Mouse (Mus musculus): ENCODE data around the gene Heatr1. TPM values are rescaled to one million over a fixed set of nuclear protein-coding genes. Genes with fewer than 3 reads are reported as not detected.
"Not testable (repeated sequence)": the region's sequence is repeated elsewhere in the genome, so short reads cannot be mapped to it uniquely, and the experiment has no call there.

The Heatr1 gene
- total RNA-seq, 2 experiments from 2014 or later, result 24.1 to 26.0 TPM

DNA sequence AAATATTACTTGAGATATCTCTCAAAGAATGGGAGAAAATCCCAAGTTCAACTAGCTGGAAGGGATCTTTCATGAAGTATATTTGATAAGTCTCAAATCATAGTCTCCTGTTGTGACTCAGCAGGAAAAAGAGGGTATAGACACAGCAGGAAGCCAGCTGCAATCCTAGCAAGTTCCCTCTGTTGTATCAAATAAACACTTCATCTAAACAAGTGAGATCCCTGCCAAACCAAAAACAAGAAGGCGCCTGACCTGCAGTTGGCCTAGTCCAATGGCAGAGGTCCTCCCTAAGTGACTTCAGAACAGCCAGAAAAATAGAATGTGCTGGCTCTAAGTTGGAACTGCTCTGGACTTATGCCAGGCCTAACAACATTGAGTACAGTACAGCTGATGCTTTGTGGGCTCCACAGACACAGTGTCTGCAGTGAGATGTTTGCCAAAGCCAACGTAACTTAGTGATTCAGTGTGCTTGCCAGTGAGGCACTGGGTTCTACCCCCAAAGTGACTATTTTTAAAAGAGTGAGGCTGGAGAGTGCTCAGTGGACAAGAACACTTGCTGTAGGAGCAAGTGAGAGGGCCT lies 47.3 kb downstream of the Heatr1 start:
- DNase-seq (ENCODE audit: low spot score in 2 of 2), result peak; percentile 29 to 70

GRCm38 (mm10) chr13:12453150-12453549 lies 58.3 kb downstream of the Heatr1 start:
- no peak for DNase-seq (ENCODE audit: low spot score in 2 of 2)

DNA sequence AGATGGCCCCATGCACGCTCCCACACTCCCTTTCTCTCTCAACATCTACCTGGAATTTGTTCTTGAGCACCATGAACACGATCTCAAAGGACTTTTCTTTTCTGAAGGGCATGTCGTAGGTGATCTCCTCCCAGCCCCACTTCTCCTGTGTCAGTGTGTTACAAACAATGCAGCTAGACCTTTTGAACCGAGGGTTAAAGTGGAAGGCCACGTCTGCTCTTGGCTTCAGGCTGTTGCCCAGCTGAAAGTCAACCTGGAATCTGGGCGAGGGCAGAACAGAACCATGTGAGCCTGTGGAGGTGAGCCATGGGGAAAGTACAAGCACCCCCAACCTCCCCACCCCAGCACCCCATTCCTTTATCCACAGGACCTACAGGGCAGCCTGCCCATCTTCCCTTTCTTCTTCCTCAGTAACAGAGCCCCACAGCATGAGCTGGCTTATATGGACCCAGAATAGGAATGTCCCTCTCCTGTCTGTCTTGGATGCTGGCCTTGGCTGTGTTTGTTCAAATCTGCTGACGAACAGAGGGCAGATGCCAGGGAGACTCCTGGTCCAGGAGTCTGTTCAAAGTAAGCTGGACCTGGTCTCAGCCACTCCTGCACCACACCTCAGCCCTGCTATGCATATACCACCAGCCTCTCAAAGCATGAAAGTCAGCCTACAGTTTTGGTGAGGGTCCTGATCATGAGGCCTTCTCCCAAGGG lies 60.0 kb downstream of the Heatr1 start:
- DNase-seq (ENCODE audit: low spot score in 2 of 2), result no peak

DNA sequence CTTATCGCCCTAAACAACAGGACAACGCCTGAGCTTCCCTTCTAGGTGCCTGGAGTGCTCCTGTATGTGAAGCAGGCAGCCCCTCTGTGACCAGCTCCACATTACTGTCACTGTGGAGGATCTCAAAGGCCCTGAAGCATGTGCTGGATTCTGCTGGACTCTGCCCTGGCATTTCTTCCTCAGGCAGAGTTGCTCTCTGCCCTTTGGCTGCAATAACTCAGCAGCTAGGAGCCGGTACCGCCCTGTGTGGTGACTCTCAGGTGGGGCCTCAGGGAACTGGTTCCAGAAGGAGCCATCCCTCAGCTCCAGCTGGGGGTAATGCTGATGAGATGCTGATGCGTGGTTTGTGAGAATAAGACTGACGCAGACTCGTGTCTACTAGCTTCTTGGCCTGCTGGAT lies 61.9 kb downstream of the Heatr1 start:
- no peak for DNase-seq (ENCODE audit: low spot score in 2 of 2)

GRCm38 (mm10) chr13:12460443-12460842 lies 65.6 kb downstream of the Heatr1 start:
- peak in 1 of 2 experiments; percentile 62 for DNase-seq (ENCODE audit: low spot score in 2 of 2)

DNA sequence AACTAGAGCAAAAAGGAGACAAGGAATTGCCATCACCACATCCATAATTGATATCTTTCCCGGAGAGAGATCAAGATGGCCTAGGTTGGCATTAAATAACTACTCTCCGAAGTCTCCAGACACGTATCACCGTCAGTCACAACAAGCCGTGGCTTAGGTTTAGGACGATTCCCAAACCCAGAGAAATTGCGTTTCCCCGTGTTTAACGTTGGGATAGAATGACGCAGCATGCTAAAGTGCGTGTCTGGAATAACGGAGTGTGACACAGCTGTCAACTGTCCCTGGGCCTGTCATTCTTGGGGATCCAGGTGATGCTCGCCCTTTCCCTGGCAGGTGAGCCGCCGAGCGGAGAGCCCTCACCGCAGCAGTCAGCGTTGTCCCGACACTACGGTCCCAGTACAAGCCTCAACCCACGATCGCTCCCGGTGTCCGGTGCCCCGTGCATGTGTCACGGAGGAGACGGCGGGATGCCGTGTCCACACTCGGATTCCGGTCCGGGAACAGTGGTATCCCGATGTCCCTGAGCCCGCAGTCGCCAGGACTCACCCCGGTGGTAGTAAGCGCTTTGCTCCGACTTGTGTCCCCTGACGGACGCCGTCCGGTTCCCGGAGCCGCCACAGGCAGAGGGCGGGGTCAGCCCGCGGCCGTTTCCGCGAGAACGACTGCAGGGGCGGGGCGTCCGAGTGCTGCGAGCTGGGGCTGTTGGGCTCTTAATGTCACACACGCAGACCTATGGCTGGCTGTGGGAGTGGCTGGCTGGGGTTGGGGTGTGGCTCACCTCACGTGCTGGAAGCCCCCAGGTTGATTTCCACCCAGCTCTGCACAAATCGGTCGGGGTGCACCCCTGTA lies 66.3 kb downstream of the Heatr1 start:
- DNase-seq (ENCODE audit: low spot score in 2 of 2), result peak; percentile 79 to 87

GRCm38 (mm10) chr13:12461730-12462119 lies 66.9 kb downstream of the Heatr1 start:
- no peak for DNase-seq (ENCODE audit: low spot score in 2 of 2)

DNA sequence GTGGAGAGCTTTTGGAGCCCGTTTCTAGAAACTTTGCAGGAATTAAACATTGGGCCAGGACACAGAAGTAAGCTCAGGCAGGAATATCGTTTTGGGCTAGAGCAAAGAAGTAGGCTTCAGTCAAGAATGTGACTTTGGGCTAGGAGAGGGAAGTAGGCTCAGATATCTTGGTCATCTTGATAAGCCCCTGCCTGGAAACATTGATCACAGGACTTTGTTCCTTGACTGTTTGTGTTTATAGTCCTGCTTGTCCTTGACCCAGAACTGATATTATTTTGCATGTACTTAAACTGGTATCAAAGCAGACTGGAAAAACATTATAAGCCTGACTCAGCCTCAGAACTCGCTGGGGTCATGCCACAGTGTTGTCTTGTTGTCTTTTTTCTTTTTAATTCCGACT lies 67.8 kb downstream of the Heatr1 start:
- no peak for DNase-seq (ENCODE audit: low spot score in 2 of 2)

- DNase-seq (ENCODE audit: low spot score in 2 of 2), result not testable (repeated sequence)
Measured at GRCm38 (mm10) chr13:12464159-12464558, 69.3 kb downstream of the Heatr1 start.

DNA sequence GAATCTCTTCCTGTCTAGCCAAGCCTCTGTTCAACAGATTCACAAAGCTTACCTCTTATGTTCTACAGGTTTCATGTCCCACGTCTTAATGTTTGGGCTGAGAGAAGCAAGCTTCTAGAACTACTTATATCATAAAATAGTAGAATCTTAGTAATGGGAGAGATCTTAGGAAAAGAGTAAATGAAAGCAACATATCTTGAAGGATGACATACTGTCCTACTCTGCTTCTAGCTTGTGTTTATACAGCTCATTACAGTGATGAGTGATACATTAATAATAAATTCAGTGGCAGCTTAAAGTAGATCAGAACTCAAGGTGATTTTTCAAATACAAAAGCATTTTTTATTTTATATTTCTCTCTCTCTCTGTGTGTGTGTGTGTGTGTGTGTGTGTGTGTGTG lies 70.0 kb downstream of the Heatr1 start, which contains the start of gene Lgals8:
Lgals8 (minus strand) TSS at position 101 of the 400 bp plus-strand sequence.
- DNase-seq (ENCODE audit: low spot score in 2 of 2), result no peak

DNA sequence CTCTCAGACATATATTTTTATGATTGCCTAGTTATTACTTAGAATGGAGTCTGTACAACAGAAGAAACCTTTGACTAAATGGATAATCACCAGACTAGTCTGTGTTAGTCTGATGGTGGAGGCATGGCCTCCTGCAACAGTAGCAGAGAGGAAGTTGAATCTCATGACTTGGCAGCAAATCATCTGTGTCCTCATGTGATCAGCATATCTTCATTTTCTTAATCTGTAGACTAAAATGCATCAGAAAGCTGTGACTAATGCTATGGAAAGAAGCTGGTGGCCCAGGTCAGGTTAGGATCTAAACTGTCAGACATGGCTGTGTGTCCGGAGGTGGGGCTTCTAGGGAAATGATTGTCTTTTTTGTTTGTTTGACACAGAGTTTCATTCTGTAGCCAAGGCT lies 73.7 kb downstream of the Heatr1 start:
- DNase-seq (ENCODE audit: low spot score in 2 of 2), result no peak

GRCm38 (mm10) chr13:12473724-12474378 lies 79.0 kb downstream of the Heatr1 start:
- peak; percentile 73 to 78 for DNase-seq (ENCODE audit: low spot score in 2 of 2)

DNA sequence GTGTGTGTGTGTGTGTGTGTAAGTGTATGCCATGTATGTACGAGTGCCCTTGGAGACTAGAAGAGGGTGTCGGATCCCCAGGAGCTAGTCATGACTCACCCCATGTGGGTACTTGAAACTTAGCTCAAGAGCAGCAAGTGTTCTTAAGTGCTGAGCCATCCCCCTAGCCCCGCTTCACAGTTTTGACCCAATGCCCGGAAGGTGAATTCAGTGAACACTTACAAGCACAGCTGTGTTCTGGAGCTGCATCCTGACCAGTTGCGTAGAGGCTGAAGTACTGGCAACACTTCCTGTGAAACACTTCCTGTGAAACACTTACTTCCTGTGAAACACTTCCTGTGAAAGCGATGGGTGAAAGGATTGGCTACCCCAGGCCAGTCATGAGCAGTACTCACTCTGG lies 80.4 kb downstream of the Heatr1 start:
- DNase-seq (ENCODE audit: low spot score in 2 of 2), result no peak

DNA sequence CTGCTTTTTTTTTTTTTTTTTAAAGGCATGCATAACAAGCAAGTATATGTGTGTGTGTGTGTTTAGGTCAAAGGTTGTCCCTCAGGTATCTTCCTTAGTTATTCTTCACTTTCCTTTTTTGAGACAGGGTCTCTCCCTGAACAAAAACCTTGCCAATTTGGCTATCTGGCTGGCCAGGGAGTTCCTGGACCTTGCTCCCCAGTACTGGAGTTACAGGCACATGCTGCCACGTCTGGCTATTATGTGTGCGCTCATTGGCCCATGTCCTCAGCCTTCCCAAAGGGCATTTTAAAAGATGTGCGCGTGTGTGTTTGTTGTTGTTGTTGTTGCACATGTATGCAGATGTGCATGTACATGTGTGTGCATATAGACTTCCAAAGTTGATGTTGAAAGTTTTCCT lies 82.1 kb downstream of the Heatr1 start:
- no peak for DNase-seq (ENCODE audit: low spot score in 2 of 2)

- no peak for DNase-seq (ENCODE audit: low spot score in 2 of 2)
Measured at GRCm38 (mm10) chr13:12478301-12478700, 83.5 kb downstream of the Heatr1 start.

DNA sequence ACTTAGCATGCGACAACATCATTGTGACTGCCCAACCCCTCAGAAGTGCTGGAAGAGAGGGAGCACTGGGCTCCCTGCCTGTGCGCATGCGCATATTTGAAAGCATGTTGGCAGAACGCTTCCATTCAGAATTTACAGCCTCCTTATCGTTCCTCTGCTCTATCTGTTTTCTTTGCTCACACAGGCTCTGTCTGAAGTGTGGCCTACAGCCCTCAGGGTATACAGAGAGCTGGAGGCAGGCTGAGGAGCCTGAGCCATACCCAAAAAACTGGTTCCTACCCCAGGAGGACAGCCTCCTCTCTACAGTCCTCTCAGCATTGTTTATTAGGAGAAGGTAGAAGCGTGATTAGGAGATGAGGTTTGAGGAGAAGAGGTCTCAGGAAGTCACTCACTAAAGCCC lies 85.0 kb downstream of the Heatr1 start:
- no peak for DNase-seq (ENCODE audit: low spot score in 2 of 2)

DNA sequence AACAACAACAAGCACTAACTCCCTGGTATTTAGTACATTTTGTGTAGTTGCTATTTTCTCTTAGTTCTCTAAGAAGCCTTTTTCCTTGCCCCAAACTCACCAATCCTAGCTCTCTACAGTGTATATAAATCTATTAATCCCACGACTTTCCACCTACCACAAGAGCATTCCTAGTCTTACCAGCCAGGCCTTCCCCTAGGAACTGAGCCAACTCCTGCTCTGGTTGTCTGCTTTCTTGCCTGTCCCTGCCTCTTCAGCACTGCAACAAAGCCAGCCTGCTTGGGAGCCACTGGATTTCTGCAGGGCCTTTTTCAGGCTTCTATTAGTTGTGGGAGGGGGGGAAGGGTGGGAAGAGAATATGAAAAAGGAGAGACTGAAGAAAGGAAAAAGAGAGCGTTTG lies 90.4 kb downstream of the Heatr1 start:
- DNase-seq (ENCODE audit: low spot score in 2 of 2), result no peak

DNA sequence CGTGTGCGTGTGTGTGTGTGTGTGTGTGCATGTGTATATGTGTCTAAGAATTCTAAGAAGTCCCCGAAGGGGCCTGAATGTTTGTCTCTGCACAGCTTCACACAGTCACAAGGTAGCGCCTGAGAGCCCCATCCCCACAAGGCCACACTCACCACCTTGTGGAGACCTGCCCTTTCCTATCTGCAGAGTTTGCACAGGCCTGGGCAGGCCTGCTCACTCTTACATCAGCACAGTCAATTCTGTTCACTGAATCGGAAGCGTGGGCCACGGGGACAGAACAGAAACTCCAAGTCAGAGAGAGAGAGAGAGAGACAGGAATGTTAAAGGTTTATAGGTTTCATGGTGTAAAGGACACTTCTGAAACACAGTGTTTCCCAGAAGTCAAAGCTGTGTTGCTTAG lies 90.8 kb downstream of the Heatr1 start:
- DNase-seq (ENCODE audit: low spot score in 2 of 2), result no peak
